Mouse (Mus musculus): ENCODE measurements at regions not wholly inside any gene's neighbourhood (a gene's known extent, or its start where the extent isn't known, plus 50 kb on each side); places are given as distances from the start of the nearest gene placed in this dataset.

DNA sequence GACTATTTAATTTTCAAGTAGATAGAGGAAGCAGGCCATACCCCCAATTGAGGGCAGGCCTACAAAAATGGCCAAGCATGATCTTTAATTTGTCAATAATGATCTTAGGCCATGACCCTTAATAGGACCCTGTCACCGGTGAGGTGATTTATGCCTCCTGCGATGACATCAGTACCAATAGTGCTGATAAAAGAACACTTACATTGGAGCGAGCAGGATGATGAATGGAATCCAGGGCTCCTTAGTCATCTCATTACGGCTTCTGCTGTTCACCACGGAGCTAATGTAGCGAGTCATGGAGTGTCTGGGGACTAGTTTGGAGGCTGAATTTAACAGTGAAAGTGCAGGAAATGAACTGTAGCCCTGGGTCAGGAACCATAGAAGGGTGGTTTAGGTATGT is 308.6 kb downstream of the En1 start:
- DNase-seq (ENCODE audit: low spot score) = peak; percentile 42

DNA sequence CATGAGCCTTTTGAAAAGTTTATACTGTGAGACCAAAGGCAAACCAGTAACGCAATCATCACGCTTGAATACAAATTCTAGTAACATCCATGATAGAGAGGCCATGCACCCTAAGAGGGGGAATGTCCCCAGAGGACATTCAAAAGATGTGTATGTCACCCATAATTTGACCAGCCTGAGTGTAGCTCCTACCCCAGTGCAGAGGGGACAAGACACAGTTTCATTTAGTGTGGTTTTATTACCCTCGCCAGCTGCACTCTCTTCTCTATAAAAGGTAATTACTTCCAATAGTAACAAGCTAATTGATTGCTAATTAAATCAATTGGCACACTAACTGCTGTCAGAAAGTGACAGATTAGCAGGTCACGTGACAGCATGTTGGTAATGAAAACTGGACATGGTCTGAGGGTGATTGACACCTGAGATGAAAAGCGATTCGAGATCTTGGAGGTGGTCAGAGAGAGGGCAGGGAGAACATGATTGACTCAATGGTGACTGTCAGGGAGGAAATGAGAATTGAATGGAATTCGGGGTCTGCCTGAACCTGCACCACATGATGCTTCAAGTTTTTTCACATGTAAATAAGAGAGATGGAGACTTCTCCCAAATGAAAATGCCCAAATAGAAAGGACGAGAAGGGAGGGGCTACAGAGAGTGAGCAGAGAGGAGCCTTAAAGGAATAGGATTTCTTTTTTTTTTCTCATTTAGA is 309.9 kb downstream of the En1 start:
- DNase-seq (ENCODE audit: low spot score) = peak; percentile 34

DNA sequence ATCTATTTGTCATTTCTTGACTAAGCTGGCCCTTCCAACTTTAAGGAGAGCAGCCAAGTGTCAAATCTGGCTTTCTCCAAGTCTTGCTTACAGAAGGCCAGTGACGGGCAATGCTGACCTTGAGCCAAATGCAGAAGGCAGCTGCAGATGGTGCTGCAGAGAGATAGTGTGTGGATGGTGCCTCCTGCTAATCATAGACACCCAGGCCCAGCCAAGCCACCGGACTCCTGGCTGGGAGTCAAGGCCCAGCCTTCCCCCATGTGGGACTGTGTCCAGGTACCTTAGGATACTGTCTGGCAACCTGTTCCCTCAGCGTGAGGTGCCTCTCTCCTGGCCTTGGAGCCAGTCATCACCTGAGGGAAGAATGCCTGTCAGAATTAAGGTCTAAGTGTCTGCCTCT is 319.3 kb downstream of the En1 start:
- DNase-seq (ENCODE audit: low spot score) = no peak

DNA sequence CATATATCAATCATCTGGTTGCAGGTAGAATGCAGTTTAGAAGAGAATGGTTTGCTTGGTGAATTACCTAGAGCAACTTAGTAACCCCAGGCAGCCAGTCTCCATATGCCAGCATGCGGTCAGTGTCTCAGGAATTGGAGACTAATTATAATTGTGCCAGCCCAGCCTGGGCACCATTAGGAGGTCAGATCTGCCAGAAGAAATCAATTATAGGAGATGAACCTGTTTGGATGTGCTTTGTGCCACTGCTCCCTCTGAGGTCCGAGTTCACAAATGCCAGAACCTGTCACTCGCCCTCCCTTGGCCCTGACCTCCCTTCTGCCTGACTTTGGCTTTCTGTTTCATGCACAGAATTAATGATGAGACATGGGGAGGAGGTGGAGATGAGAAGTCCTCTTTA is 323.1 kb downstream of the En1 start:
- no peak for DNase-seq (ENCODE audit: low spot score)

DNA sequence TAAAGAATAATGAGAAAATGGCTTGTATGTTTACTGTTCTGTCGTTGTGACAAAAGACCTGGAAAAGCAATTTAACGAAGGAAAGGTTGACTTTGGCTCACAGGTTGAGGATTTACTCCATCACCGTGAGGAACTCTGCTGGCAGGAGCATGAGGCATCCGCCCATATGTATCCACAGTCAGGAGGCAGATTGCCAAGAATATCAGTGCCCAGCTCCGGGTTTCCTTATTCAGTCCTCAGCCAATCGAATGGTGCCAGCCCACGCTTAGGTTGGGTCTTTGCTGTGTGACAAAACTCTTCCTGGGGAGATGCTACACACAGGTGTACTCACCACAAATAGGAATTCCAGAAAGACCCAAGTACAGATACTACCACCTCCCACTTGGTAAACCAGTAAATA is 327.9 kb downstream of the En1 start:
- DNase-seq (ENCODE audit: low spot score) = no peak

DNA sequence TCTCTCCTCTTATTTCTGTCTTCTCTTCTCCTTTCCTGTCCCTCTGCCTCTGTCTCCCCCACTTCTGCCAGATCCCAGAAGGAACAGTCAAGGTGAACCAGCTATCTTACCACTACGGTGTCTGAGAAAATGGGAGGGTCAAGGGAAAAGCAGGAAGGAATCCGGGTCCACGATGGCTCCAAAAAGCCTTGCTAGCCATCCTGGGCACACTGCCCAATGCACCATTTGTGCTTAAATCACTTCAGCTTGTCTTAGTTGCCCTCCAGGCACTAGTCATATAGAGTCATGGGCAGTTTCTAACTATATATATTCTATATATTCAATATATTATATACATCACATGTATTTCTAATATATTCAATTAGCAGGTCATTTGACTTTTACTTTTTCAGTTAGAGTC is 333.1 kb downstream of the En1 start:
- no peak for DNase-seq (ENCODE audit: low spot score)

DNA sequence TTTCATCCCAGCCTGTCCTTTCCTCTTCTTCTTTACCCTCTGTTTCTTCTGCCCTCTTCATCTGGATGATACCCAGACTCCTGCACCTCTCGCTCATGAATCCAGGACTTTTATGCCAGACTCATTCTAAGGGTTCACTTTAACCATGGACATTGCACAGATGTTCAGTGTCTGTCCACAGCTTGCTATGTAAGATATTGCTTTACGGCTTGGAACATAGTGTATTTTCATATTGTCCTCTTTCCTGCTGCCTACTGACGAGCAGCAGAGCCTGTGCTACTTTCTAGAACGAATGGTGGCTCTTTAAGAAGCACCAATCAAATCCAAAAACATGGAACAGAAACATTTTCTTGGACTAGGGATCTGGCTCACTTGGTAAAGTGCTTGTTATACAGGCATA is 341.5 kb downstream of the En1 start:
- DNase-seq (ENCODE audit: low spot score) = no peak

DNA sequence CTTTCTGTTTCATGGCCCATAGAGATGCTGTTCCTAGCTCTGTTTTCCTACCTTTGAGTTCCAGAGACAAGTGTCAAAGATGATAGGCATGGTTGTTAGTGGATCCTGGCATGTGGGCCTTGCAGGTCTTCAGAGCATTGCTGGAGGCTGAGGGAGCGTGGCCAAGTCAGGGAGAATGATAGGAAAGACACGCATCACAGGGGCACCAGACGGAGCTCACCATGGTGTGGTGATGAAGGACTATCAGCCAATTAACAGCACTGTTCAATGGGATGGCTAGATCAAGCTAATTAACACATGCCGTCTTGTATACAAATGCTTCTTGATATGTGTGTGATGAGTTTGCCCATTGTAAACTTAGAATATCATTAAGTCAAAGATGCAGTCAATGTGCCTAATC is 344.1 kb downstream of the En1 start:
- no peak for DNase-seq (ENCODE audit: low spot score)

DNA sequence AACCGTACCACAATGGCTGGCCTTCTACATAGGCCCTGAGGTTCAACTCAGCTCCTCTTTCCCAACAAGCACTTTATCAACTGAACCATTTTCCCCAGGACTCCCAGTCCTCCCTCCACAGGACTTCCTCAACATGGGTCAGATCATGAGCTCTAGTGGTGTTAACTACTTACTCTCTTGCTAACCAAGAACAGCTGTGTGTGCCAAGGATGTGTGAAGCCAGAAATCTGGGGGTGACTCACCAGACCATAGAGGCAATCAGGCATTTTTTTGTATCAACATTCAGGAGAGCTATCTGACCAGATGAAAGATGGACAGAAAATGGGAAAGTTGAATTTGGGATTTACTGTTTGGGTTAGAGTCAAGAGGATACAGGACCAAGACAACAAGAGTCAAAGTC is 359.0 kb downstream of the En1 start:
- no peak for DNase-seq (ENCODE audit: low spot score)

DNA sequence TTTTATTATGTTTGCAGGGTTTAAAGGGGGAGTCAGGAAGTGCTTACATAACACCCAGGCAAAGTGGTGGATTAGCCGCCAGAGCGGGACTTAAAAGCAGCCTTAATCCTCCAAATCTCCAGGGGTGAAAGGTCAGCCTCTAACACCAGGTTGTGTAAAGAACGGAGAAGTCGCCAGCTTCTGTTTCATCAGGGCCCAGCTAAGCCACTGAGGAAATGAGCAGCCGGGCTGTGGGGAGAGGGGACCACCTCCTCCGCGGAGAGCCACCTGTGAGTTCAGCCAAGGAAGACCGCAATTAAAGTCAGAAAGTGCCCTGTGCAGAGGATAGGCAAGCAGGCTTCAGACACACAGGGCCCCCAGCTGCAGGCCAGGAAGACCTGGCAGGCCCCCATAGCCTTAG is 359.8 kb downstream of the En1 start:
- DNase-seq (ENCODE audit: low spot score) = peak; percentile 77

DNA sequence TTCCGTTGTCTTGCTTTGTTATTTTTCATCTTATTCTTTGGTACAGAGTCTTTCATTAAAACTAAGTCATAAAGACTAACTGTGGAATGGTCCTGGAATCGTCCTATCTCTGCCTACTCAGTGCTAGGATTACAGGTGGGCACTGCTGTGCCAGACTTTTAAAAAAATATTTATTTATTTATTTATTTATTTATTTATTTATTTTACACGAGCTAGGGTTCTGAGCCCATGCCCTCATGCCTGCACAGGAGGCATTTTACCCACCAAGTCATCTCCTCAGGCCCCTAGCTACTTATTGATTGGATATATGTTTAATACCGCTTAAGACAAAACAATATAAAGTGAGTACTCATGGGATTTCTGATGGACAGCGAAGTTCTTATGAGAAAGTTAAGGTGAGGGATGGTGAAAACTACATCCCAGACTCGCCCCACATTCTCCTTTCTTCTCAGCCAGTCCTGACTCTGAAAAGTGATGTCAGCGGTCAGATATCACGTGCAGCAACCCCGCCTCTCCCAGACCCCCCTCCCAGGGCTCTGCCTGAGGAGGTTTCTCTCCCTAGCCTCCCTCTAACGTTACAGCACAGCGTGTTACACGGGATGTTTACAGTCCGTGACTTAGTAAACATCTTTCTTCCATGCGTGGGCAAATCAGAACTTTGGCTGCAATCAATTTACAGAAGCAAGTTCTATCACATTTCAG is 361.4 kb downstream of the En1 start:
- DNase-seq (ENCODE audit: low spot score) = peak; percentile 47

DNA sequence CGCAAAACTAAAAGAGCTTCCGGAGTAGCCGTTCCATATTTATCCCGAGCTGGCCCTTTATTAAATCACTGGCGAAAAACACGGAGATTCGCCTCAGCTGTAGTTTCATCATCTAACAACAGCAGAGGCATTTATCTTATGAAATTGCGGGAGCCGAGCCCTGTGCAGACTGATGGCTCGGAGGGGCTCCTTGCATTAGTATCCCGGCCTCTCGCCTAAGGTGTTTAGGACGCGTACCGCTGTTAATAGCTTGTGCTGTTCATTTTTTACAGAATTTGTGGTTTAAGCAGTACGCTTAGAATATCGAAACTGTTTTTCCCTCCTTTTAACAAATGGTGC is 361.9 kb downstream of the En1 start:
- DNase-seq (ENCODE audit: low spot score) = no peak

DNA sequence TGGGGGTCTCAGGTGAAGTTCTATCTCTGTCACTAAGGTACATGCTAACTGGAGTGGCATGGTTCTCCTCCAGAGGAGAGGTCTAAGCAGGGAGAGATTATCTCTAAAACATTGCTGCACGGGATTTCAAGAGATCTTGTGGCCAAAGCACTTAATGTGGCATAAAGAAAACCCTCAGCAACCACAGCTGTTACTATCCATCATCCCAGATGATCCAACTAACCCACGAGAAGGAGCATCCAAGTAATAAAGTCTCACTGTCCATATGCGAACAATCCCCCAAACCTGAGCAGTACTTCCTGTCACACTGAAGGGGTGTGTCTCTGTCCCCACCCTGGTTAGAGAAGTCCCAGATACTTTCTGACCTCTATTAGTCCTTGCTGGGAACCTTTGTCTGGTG is 363.9 kb downstream of the En1 start:
- DNase-seq (ENCODE audit: low spot score) = no peak

DNA sequence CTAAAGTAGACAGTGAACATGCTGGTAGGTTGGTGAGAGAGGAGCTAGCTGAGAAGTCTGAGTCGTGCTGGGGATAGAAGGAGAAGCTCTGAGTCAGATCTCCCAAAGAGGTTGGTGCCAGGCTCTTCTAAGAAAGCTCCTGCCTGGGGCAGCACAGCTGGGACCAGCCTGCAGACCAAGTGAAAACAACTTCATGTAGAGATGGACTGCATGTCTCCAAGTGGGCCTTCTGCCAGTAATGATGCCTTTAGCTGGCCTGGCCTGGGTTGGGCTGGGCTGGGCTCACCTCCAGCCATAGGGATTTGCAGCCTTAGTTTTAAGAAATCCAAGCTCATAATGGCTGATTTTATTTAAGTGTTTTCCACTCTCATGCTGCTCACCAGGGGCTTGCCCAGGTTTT is 357.7 kb downstream of the Insig2 start:
- DNase-seq (ENCODE audit: low spot score) = no peak

DNA sequence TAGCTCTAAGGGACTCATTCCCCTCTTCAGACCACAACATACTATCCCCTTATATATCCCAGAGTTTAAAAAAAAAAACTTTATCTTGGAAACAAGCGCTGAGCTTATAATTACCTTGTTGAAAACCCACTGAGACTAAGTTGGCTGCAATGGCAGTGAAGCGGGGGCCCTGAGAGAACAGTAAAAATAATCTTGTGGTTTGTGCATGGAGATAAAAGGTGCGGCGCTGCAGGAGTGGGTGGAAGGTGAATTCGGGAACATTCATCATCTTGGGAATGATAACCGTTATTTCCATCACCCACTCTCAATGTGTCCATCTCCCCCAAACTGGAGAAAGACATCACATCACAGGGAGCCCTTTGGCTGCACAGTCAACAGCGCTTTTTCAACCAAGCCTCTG is 327.9 kb downstream of the Insig2 start:
- no peak for DNase-seq (ENCODE audit: low spot score)

DNA sequence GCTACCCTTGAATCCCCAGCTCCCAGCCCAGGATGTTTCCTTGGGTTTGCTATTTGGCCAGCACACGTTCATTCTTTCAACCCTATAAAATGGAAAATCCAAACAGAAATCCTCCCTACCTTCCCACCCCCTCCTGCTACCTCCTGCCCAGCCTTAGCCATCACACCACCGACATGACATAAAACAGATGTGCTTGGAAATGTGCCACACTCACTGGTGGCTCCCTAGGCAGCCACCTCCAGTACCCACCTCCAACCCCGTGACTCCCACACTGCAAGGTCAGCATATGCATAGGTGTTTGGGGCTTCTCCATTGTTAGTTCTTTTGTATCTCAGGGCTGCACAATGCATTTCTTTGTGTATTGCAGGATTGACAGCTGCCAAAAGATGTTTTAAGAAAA is 327.2 kb downstream of the Insig2 start:
- no peak for DNase-seq (ENCODE audit: low spot score)

DNA sequence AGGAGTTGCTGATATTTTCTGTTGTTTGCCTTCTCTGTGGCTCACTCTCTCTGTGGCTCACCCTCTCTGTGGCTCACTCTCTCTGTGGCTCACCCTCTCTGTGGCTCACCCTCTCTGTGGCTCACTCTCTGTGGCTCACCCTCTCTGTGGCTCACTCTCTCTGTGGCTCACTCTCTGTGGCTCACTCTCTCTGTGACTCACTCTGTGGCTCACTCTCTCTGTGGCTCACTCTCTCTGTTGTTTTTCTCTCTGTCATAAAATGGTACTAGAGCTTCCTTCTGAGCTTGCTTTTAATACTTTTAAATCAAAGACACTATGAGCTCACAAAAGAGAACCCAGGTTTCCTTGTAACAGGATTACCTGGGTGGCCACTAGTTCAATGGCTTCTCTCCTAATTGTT is 320.3 kb downstream of the Insig2 start:
- no peak for DNase-seq (ENCODE audit: low spot score)

DNA sequence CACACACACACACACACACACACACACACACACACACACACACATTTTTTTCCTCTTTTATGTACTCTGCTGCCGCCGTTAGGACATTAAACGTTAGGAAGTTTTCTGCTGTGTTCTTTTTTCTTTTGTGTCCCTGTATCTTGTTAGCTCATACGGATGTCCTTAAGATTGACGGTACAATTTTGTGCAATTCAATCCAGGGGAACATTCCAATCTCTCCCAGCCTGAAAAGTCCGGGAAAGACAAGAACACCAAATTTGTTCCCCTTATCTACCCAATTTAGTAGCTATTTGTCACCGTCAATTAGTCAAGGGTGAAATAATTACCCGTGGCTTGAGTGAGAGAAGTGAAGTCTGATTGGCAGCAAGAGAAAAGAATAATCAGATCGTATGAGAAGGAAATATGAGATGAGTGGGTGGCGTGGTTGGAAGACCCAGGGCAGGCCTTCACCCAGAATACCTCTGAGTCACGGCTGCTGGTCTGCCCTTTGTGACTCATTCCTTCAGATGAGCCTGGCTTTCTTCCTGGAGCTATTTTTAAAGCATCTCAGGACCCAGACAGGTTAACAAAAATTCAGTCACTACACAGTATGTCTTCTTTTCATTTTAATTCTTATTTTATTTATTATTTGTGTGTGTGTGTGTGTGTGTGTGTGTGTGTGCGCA is 318.4 kb downstream of the Insig2 start:
- peak; percentile 14 for DNase-seq (ENCODE audit: low spot score)

DNA sequence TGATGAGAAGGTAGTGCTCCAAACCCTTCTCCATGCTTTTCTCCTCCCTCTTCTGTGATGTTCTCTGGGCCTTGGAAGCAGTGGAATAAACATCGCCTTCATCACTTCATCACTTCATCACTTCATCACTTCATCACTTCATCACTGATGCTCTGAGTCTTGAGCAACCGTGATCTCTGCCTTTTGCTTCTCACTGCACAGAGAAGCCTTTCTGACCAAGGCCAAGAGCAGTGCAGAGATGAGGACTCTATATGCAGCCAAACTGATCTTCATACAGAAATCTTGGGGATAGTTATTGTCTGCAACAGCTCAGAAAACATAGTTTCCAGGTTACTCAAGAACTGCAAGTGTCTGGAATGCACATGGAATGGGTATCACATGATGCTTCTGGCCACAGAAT is 303.0 kb downstream of the Insig2 start:
- DNase-seq (ENCODE audit: low spot score) = no peak

DNA sequence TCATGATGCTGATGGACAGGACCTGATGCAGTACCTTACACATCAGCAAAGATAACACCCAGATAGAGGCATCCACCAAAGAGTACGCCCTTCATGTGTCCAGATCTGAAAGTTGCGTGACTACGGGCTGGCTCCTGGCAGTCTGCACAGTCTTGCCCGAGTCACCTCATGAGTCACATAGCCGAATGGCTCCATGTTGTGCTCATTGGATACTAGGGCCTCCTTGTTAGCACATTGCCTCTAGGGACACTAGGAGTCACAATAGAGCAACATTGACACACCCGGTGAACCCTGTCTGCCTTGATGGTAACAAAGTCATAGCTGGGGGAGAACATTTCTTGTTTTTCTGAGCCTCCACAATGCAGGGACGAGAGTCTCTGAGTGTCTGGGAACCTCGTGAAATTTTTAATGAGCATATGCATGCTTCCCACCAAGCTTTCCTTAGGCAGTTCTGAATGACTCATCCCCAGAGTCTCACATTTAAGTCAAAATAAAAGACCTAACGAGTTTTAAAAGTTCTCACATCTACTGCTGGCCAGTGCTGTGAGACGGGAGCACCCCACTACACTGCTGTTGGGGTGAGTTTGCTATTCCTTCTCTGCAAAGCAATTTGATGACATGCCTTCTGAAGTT is 297.5 kb downstream of the Insig2 start:
- DNase-seq (ENCODE audit: low spot score) = no peak

DNA sequence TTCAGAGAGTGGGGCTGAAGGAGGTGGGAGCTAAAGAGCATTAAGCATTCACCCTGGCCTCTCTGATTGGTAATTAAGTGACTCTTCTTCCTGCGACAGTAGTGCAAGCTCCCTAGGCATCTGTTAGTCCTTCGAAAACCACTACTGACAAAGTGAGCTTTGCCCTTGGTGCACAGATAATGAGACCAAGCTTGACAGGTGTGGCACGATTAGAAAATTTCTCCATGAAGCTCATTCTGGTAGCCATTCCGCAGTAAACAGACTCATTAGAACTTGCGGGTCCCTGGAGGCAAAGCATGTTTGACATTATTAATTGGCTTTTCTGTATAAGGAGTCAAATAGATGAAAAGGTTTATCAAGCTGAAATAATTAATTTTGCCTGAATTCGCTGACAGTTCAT is 285.8 kb downstream of the Insig2 start:
- no peak for DNase-seq (ENCODE audit: low spot score)

DNA sequence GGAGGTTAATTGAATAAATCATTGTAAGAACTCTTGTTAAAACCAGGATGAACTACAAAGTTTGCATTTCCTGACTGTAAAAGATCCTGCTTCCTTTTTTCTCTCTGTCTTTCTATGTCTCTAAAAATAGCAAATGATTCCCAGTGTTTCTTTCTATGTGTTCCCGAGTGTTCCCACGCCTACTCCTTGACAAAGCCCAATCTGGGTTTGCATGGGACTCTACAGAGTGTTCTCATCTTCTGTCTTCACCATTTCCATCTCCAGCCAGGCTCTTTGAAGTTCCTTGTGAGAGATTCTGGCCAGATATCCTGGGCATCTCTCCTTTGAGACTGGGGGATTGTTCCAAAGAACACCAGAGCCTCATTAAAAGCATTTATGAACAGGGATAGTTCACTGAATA is 285.0 kb downstream of the Insig2 start:
- no peak for DNase-seq (ENCODE audit: low spot score)

DNA sequence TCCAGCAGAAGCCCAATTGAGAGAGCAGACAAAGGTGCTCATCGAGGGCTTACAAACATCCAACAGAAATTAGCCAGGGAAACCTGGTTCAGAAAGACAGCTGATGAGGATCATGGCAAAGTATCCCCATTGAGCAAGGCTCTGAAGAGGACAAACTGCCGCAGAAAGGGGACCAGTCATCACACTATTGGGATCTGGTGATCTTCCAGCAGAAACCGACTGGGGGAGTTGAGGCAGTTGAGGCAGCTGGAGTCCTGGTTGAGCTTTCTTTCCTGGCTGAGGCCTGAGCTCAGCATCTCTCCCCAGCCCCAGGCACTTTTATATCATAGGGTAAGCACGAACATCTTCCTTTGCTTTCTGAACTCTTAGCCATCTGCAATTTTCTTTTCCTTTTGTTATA is 282.7 kb downstream of the Insig2 start:
- no peak for DNase-seq (ENCODE audit: low spot score)

All from embryo, embryonic 10 days (tissue).